Mouse (Mus musculus) kidney, postnatal 4 days (tissue): Measurements from ENCODE around the gene Klhdc1.

ENCODE experiments used
- DNase-seq, 2 experiments: peaks; one replicate each; pipeline ENCODE4 v3.0.0; 2021; ENCODE audit warnings: mixed read lengths in 2 of 2

Klhdc1 gene

GRCm38 (mm10) chr12:69229251-69229650 is 11.7 kb upstream of the Klhdc1 start:
- peak; percentile 36 to 49 for DNase-seq

GRCm38 (mm10) chr12:69235782-69236181 is 5.2 kb upstream of the Klhdc1 start:
- no peak for DNase-seq

- DNase-seq = peak in 1 of 2 experiments; percentile 15
Measured at GRCm38 (mm10) chr12:69238284-69238683, 2.7 kb upstream of the Klhdc1 start.

- no peak for DNase-seq
Measured at GRCm38 (mm10) chr12:69241405-69241770, 412 bp downstream of the Klhdc1 start.

GRCm38 (mm10) chr12:69241771-69242431 is 925 bp downstream of the Klhdc1 start:
- DNase-seq = peak; percentile 79 to 85

- no peak for DNase-seq
Measured at GRCm38 (mm10) chr12:69249766-69250165, 8.8 kb downstream of the Klhdc1 start.

- no peak for DNase-seq
Measured at GRCm38 (mm10) chr12:69250756-69251155, 9.8 kb downstream of the Klhdc1 start.

- no peak for DNase-seq
Measured at GRCm38 (mm10) chr12:69253806-69254205, 12.8 kb downstream of the Klhdc1 start.

- no peak for DNase-seq
Measured at GRCm38 (mm10) chr12:69257836-69258235, 16.9 kb downstream of the Klhdc1 start.

- DNase-seq = no peak
Measured at GRCm38 (mm10) chr12:69262251-69262650, 21.3 kb downstream of the Klhdc1 start.

- DNase-seq = no peak
Measured at GRCm38 (mm10) chr12:69265031-69265430, 24.1 kb downstream of the Klhdc1 start.

GRCm38 (mm10) chr12:69267956-69268632 is 27.1 kb downstream of the Klhdc1 start:
- no peak for DNase-seq

GRCm38 (mm10) chr12:69268956-69269355 is 28.0 kb downstream of the Klhdc1 start:
- DNase-seq = no peak

GRCm38 (mm10) chr12:69279931-69280469 is 39.0 kb downstream of the Klhdc1 start:
- no peak for DNase-seq

- no peak for DNase-seq
Measured at GRCm38 (mm10) chr12:69280915-69281314, 39.9 kb downstream of the Klhdc1 start.

GRCm38 (mm10) chr12:69283146-69283545 is 42.2 kb downstream of the Klhdc1 start:
- DNase-seq = no peak

GRCm38 (mm10) chr12:69287535-69287934 is 46.6 kb downstream of the Klhdc1 start:
- no peak for DNase-seq

GRCm38 (mm10) chr12:69288699-69289098 is 47.7 kb downstream of the Klhdc1 start:
- no peak for DNase-seq

- DNase-seq = no peak
Measured at GRCm38 (mm10) chr12:69292401-69292800, 51.4 kb downstream of the Klhdc1 start.

GRCm38 (mm10) chr12:69293815-69294214 is 52.8 kb downstream of the Klhdc1 start:
- no peak for DNase-seq

GRCm38 (mm10) chr12:69294936-69295335 is 54.0 kb downstream of the Klhdc1 start:
- DNase-seq = no peak

- DNase-seq = peak in 1 of 2 experiments; percentile 31
Measured at GRCm38 (mm10) chr12:69295651-69296050, 54.7 kb downstream of the Klhdc1 start.

- peak; percentile 91 to 95 for DNase-seq
Measured at GRCm38 (mm10) chr12:69296511-69297410, 55.8 kb downstream of the Klhdc1 start, which contains the start of gene Klhdc2. TSS of gene Klhdc2 (plus strand) at chr12:69296681.
